Mouse (Mus musculus): Measurements from ENCODE around the gene Adra1b. TPM values are rescaled to one million over a fixed set of nuclear protein-coding genes. Genes with fewer than 3 reads are reported as not detected.

Gene Adra1b
- polyA plus RNA-seq, 1 experiment = 2.7 TPM

DNA sequence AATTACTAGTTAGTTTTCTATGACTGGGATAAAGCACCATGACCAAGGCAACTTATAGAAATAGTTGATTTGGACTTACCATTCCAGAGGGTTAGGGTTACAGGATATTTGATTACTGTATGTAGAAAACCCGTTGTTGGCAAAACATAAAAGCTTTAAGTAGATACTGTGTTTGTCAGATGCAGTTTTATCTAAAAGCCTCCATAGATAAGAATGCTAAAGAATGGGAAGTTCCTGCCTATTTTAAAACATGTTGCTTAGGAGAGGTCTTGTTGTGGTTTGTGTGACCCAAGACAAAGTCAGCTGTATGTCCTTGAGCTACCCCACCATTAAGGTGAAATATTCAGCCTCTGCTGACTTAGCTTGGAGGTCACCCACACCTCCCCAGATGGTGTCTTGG lies 146.4 kb downstream of the Adra1b start:
- H3ac ChIP-seq (ENCODE audit: control insufficient read depth, insufficient read length, low read depth) = no peak overlapping the region
- H3K4me3 ChIP-seq (ENCODE audit: insufficient read depth, poor library complexity, severe bottlenecking) = no peak overlapping the region
- TF ChIP-seq USF1 (IDR thresholded peaks at IDR 0.05; ENCODE audit: low read depth) (no peak), CTCF (IDR thresholded peaks at IDR 0.05; ENCODE audit: control insufficient read depth, insufficient read depth, insufficient read length) (no peak), MAX (IDR thresholded peaks at IDR 0.05) (no peak), MYOD1 (IDR thresholded peaks at IDR 0.05; ENCODE audit: control insufficient read depth, insufficient read length, low read depth) (no peak), CEBPB (IDR thresholded peaks at IDR 0.05; ENCODE audit: low read depth) (no peak), MYOG (IDR thresholded peaks at IDR 0.05; ENCODE audit: control insufficient read depth, extremely low read depth, insufficient read length) (no peak), FOSL1 (IDR thresholded peaks at IDR 0.05; ENCODE audit: insufficient read depth, low read length, poor library complexity, severe bottlenecking) (no peak)
- no peaks in the 10 kb centered on the region for H3K79me3 ChIP-seq (ENCODE audit: low read depth)
- peaks cover 12% of the 10 kb centered on the region for H3K27me3 ChIP-seq (ENCODE audit: control insufficient read depth, insufficient read depth, insufficient read length)
- no peaks in the 10 kb centered on the region for H3K36me3 ChIP-seq (ENCODE audit: control insufficient read depth, insufficient read depth)
- no peaks in the 10 kb centered on the region for H3K79me2 ChIP-seq (ENCODE audit: control insufficient read depth, insufficient read depth)

DNA sequence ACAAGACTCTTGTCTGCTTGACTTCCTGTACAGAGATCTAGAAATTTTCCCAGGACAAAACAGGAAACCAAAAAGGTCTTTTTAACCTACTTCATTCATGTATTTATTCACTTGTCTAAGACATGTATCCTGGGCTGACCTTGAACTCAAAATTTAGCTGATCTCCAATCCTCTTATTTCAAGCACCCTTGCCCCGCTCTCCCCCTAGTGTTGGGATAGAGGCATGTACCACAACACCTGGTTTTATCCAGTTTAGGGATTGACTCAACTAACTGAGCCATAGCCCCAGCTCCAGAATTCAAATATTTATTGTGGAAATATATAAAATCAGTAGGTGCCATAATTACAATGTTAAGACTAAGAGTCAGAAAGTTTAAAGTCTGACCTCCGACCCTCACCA lies 149.5 kb downstream of the Adra1b start:
- Histone ChIP-seq H3K27me3 (ENCODE audit: control insufficient read depth, insufficient read depth, insufficient read length) (peaks cover 12% of the 10 kb centered on the region), H3K79me2 (ENCODE audit: control insufficient read depth, insufficient read depth) (peaks cover 12% of the 10 kb centered on the region), H3ac (ENCODE audit: control insufficient read depth, insufficient read length, low read depth) (no peak overlapping the region), H3K79me3 (ENCODE audit: low read depth) (peaks cover 11% of the 10 kb centered on the region), H3K4me3 (ENCODE audit: insufficient read depth, poor library complexity, severe bottlenecking) (no peak overlapping the region), H3K36me3 (ENCODE audit: control insufficient read depth, insufficient read depth) (no peaks in the 10 kb centered on the region)
- TF ChIP-seq MAX (IDR thresholded peaks at IDR 0.05) = no peak
- TF ChIP-seq MYOD1 (IDR thresholded peaks at IDR 0.05; ENCODE audit: control insufficient read depth, insufficient read length, low read depth) = no peak
- no peak for TF ChIP-seq CEBPB (IDR thresholded peaks at IDR 0.05; ENCODE audit: low read depth)
- no peak for TF ChIP-seq FOSL1 (IDR thresholded peaks at IDR 0.05; ENCODE audit: insufficient read depth, low read length, poor library complexity, severe bottlenecking)
- no peak for TF ChIP-seq CTCF (IDR thresholded peaks at IDR 0.05; ENCODE audit: control insufficient read depth, insufficient read depth, insufficient read length)
- TF ChIP-seq USF1 (IDR thresholded peaks at IDR 0.05; ENCODE audit: low read depth) = no peak
- no peak for TF ChIP-seq MYOG (IDR thresholded peaks at IDR 0.05; ENCODE audit: control insufficient read depth, extremely low read depth, insufficient read length)

DNA sequence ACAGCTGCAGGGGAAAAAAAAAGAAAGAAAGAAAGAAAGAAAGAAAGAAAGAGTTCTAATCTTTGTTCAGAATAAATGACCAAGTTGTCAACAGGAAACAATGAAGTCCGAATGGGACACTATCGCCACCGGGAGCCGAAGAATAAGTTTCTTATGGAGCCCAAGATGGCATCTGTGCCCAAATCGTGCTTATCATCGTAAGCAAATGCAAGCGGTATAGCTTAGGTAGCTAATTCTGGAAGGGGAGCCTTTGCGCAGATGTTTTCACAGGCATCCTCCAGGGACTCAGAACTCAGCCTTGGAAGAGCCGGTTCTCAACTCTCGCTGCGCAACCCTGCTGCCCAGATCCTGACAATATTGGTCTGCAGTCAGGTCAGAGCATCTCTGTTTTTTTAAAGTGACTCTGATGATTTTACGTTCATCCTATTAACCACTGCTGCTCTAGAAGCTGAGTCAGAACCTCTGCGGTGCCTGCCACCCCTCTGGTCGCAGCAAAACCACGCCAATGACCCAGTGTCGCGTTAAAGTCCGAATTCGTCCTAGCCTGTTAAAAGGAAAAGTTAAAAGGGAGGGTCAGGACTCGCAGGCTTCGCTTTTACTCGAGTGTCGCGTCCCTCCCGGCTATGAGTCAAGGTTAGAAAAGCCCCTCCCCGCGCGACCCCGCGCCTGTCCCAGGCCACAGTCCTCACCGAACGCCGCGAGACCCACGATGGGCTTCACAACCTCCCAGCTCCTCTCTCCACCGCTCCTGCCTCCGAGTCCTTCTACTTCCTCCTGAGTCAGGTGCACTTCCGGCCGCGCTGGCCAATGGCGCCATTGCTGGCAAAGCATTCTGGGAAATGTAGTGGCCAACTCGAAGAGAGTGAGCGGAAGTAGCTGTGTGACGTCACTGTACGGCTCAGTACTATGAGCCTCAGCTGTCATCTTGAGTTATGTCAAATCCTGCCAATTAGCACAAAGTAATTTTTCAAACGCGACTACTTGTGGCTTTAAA lies 153.5 kb downstream of the Adra1b start, which contains the start of gene Ttc1:
Gene Ttc1, minus strand, starts transcription at position 776 of the 994 bp plus-strand sequence.
- peak within 1 kb of the TSS; percentile 85 for H3K4me3 ChIP-seq (ENCODE audit: insufficient read depth, poor library complexity, severe bottlenecking)
- H3K79me2 ChIP-seq (ENCODE audit: control insufficient read depth, insufficient read depth) = peaks cover 37% of the 10 kb centered on the region
- peaks cover 1% of the 10 kb centered on the region for H3K27me3 ChIP-seq (ENCODE audit: control insufficient read depth, insufficient read depth, insufficient read length)
- H3K79me3 ChIP-seq (ENCODE audit: low read depth) = peaks cover 14% of the 10 kb centered on the region
- H3ac ChIP-seq (ENCODE audit: control insufficient read depth, insufficient read length, low read depth) = peak within 1 kb of the TSS; percentile 65
- H3K36me3 ChIP-seq (ENCODE audit: control insufficient read depth, insufficient read depth) = peaks cover 29% of the 10 kb centered on the region
- TF ChIP-seq USF1 (IDR thresholded peaks at IDR 0.05; ENCODE audit: low read depth) (no peak), CTCF (IDR thresholded peaks at IDR 0.05; ENCODE audit: control insufficient read depth, insufficient read depth, insufficient read length) (no peak), MYOG (IDR thresholded peaks at IDR 0.05; ENCODE audit: control insufficient read depth, extremely low read depth, insufficient read length) (no peak), MAX (IDR thresholded peaks at IDR 0.05) (no peak), CEBPB (IDR thresholded peaks at IDR 0.05; ENCODE audit: low read depth) (no peak), FOSL1 (IDR thresholded peaks at IDR 0.05; ENCODE audit: insufficient read depth, low read length, poor library complexity, severe bottlenecking) (no peak), MYOD1 (IDR thresholded peaks at IDR 0.05; ENCODE audit: control insufficient read depth, insufficient read length, low read depth) (no peak)

- TF ChIP-seq CTCF (IDR thresholded peaks at IDR 0.05; ENCODE audit: control insufficient read depth, insufficient read depth, insufficient read length) (no peak), FOSL1 (IDR thresholded peaks at IDR 0.05; ENCODE audit: insufficient read depth, low read length, poor library complexity, severe bottlenecking) (no peak), CEBPB (IDR thresholded peaks at IDR 0.05; ENCODE audit: low read depth) (no peak), MAX (IDR thresholded peaks at IDR 0.05) (peak; percentile 14)
- no peaks in the 10 kb centered on the region for H3K79me2 ChIP-seq (ENCODE audit: control insufficient read depth, insufficient read depth)
- no peak overlapping the region for H3K4me3 ChIP-seq (ENCODE audit: insufficient read depth, poor library complexity, severe bottlenecking)
- no peaks in the 10 kb centered on the region for H3K27me3 ChIP-seq (ENCODE audit: control insufficient read depth, insufficient read depth, insufficient read length)
- H3K36me3 ChIP-seq (ENCODE audit: control insufficient read depth, insufficient read depth) = peaks cover 39% of the 10 kb centered on the region
- H3ac ChIP-seq (ENCODE audit: control insufficient read depth, insufficient read length, low read depth) = no peak overlapping the region
- H3K79me3 ChIP-seq (ENCODE audit: low read depth) = no peaks in the 10 kb centered on the region
Measured at GRCm38 (mm10) chr11:43728737-43729301, 172.2 kb downstream of the Adra1b start.

DNA sequence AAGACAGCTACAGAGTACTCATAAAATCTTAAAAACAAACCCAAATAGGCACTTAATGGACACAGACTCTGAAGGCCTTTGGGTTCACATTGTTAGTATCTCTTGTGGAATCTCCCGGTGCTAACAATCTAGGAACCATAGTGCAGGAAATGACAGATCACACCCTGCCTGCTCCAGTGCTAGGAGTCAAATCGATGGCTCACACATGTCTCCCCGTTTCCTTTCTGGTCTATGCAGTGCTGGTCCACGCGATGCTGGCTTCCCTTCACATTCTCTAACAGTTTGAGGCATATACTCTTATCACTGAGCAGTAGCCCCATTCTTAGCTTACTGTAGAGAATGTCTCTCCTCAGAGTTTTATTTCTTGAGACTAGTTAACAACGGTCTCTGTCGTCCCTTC lies 173.2 kb downstream of the Adra1b start:
- H3ac ChIP-seq (ENCODE audit: control insufficient read depth, insufficient read length, low read depth) = no peak overlapping the region
- H3K36me3 ChIP-seq (ENCODE audit: control insufficient read depth, insufficient read depth) = peaks cover 35% of the 10 kb centered on the region
- TF ChIP-seq MYOG (IDR thresholded peaks at IDR 0.05; ENCODE audit: control insufficient read depth, extremely low read depth, insufficient read length) (no peak), CEBPB (IDR thresholded peaks at IDR 0.05; ENCODE audit: low read depth) (no peak), USF1 (IDR thresholded peaks at IDR 0.05; ENCODE audit: low read depth) (no peak), FOSL1 (IDR thresholded peaks at IDR 0.05; ENCODE audit: insufficient read depth, low read length, poor library complexity, severe bottlenecking) (no peak), CTCF (IDR thresholded peaks at IDR 0.05; ENCODE audit: control insufficient read depth, insufficient read depth, insufficient read length) (no peak), MAX (IDR thresholded peaks at IDR 0.05) (no peak), MYOD1 (IDR thresholded peaks at IDR 0.05; ENCODE audit: control insufficient read depth, insufficient read length, low read depth) (no peak)

More for the DNA sequence above, 173.2 kb downstream of the Adra1b start:
- no peak overlapping the region for H3K4me3 ChIP-seq (ENCODE audit: insufficient read depth, poor library complexity, severe bottlenecking)
- no peaks in the 10 kb centered on the region for H3K27me3 ChIP-seq (ENCODE audit: control insufficient read depth, insufficient read depth, insufficient read length)
- no peaks in the 10 kb centered on the region for H3K79me3 ChIP-seq (ENCODE audit: low read depth)
- no peaks in the 10 kb centered on the region for H3K79me2 ChIP-seq (ENCODE audit: control insufficient read depth, insufficient read depth)

Other genes with a start within 250 kb of the Adra1b start
- gene Pwwp2a, start 219.2 kb downstream of the Adra1b start, polyA plus RNA-seq (2012; fragmentation: generic; extraction: Trizol) = 6.2 TPM
- gene Ttc1, start 153.2 kb downstream of the Adra1b start, polyA plus RNA-seq (2012; fragmentation: generic; extraction: Trizol) = 39.7 TPM